Mouse (Mus musculus): ENCODE measurements around the gene Mettl2. TPM values are rescaled to one million over a fixed set of nuclear protein-coding genes. Genes with fewer than 3 reads are reported as not detected.

Mettl2 gene
- total and polyA plus RNA-seq, 3 experiments: 9.0 to 24.0 (median 18.9) TPM

DNA sequence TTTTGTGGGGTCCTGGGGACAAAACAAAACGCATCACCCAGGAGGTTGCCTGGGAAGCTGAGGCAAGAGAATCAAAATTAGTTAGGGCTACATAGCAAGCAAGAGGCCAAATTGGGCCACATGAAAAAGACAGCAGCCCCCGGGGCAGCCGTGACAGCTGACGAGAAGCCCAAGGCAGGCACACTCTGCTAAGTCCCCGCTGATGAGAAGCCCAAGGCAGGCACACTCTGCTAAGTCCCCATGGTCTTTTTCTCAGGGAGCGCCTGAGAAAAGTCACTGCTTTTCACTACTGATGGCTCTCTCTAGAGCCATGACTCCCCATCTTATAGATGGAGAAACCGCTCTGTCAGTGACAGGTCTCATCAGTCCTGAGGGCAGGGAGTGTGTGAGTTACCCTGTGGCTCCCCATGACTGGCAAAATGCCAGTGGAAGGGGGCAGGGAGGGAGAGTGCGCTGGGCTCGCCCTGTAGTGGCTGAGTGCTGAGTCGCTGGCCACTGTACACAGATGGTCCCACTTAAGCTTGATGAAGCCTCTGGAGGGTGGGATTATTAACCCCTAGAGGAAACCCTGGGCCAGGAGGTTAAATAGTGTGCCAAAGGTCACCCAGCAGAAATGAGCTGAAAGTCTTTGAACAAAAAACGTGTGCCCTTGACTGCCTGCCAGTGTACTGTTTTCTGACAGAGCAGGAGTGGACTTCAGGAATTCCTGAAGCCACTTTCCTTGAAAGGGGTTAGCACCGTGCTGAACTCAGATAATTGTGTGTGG, 27.0 kb downstream of the Mettl2 start:
- DNase-seq: peak; percentile 76

DNA sequence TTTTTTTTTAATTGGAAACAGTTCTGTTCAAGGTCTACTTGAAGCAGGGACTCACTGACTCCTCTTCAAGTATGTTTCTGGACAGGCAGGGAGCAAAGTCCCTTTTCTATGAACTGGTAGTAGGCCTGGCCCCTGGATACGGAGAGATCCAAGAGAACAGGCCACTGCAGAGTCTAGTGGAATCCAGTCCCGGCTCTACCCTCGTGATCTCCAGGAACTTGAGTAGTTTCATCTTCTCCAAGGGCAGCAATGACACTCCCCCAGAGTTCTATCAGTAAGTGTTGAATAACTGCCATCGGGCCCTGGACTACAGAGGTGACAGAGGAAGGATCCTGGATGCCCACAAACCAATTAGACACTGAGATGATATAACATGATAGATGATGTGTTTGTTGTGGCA, 29.7 kb downstream of the Mettl2 start:
- DNase-seq: no peak

DNA sequence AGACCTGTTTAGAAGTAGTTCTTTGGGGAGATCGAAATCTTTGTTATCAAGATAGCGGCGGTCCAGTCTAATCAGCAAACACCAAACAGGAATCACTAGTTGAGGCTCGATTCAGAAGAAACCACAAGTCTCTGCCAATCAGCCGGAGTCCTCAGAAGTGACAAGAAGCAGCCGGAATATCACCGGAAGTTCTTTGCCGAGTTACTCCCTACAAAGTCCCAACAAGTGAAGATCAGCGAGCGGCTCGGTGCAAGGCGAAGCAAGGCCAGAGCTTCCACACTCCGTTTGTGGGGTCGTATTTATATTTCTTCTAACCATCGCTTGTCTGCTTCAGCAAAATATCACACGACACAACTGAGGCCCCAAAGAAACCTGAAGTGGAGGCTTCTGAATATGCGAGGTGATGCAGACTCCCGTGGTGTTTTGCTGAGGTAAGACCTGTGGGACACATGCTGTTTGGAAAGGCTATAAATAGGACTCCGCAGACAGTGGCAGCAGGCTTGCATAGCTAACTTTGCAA, 30.6 kb downstream of the Mettl2 start:
- no peak for DNase-seq

DNA sequence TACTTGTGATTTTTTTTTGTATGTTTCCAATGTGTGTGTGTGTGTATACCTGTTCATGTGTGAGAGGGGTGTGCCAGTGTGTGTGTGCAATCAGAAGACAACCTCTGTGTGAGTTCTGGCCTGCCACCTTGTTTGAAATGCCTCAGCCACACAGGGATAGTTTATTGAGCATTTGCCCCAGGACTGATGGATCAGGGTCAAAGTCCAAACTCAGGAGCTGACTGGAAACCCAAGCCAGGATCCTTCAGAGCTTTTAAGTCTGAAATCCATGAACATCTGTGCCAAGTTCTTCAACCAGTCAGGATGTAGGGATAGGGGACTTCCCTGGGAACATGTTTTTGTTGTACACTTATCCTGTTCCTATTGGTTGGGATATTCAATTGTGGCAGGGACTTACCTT, 31.8 kb downstream of the Mettl2 start:
- no peak for DNase-seq

DNA sequence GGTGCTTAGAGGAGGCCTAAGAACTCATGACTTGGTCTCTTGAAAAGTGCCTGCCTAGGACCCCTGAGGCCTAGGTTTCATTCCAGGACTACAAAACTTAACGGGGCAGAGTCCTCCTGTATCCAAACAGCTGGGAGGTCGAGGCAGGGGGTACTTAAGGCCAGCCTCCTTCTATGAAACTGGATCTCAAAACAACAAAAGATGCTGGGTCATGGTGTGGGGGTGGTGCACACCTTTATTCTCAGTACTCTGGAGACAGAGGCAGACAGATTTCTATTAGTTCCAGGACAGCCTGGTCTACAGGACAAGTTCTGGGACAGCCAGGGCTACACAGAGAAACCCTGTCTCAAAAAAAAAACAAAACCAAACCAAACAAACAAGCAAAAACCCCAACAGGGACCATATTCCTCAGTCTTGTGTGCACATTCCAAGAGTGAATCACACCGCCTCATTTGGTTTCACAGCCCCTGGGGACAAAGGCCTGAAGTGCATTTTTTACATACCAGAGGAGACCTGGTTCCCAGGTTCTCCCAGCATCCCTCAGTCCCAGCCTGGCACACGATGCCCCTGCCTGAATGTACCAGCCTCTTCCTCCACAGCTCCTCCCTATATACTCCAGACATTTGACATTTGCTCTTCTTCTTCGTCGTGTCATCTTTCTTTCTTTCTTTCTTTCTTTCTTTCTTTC, 33.6 kb downstream of the Mettl2 start:
- DNase-seq: no peak

DNA sequence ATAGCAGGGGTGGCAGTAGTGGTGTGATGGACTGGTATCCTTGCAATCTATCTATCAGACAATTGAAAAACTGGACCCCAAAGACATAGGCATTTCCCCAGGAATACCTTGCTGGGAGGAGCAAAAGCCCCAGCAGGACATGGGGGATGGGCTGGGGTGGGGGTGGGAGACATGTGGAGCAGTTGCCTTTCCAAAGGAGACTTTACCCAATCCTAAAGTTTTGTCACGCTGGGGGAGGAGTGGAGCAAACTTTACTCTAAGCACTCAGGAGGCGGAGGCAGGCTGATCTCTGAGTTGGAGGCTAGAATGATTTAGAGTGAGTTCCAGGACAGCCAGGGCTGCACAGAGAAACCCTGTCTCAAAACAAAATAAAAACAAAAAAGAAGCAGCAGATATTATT, 35.2 kb downstream of the Mettl2 start:
- no peak for DNase-seq

DNA sequence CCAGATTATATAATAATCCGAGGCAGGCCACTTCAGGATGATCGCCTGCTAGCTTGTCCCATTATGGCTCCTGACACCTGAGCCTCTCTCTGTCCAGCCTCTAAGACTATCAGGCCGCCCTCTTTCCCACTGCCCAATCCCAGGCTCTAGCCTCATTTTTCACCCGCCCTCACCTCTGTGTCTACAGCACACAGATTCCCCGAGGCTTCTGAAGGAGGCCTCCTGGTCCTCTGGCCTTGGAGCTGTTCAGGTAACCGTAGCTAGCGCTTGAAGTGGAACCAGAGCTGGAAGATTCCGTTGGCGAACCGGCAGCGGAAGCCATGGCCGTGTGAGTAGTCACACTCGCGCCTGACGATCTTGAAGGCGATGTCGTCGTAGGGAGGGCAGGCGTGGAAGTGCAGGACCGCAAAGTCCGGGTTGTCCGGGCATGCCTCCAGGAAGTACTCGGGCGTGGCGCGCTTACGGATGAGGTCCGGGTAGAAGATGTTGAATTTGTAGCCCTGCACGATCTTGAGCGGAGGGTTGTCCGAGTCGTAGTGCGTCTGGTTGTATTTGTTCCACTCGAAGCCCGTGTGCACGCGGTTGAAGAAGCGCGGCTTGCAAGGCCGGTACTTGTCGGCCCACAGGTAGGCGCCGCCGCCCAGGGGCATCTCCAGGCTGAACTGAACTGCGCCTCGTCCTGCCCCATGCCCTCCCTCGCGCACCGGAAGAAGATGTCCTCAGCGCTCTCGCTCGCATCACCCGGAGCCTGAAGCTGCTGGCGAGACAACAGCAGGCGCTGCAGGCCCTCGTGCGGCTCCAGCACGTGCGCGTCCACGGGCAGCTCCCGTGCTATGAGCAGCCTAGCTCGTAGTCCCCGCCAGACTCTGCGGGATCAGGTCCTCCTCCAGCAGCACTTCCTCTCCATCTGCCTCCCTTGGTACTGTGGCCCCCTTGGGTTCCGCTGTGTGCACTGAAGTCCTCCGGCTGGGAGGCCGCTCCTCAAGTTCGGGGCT, 38.6 kb downstream of the Mettl2 start:
- DNase-seq: no peak

DNA sequence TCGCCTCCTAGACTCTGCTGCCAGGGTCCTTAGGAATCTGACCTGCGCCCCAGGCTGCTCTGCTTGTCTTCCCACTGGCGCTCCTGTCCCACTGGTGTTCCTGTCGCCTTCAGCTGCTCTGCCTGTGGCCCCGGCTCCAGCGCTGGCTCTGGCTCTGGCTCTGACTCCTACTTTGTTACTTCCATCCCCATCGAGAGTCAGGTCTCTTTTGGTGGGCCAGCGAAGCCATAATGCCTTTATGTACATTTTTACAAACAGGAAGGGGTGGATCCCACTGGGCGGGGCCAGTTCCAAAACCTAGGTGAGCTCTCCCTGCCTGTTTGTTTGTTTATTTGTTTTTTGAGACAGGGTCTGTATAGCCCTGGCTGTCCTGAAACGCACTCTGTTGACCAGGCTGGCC, 40.6 kb downstream of the Mettl2 start:
- DNase-seq: no peak

DNA sequence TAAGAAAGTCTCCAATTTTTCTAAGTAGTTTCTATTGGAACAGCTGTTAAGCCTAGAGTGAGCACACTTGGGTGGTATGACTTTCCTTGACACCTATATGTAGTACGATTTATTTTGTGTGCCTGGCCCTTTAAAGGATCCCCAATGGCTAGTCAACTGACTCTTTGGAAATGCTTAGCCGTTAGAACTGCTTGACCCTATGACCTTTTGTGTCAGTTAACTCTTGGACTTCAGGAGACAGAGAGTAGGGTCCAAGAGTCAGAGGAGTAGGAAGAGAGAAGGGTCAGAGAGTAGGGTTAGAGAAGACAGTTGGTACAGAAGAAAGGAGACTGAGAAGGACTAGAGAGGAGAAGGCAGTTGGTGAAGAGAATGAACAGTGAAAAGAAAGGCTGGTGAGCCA, 52.3 kb downstream of the Mettl2 start, which contains the start of gene Tlk2:
TSS of gene Tlk2 (plus strand) at position 292 of the 400 bp plus-strand sequence.
- no peak for DNase-seq

DNA sequence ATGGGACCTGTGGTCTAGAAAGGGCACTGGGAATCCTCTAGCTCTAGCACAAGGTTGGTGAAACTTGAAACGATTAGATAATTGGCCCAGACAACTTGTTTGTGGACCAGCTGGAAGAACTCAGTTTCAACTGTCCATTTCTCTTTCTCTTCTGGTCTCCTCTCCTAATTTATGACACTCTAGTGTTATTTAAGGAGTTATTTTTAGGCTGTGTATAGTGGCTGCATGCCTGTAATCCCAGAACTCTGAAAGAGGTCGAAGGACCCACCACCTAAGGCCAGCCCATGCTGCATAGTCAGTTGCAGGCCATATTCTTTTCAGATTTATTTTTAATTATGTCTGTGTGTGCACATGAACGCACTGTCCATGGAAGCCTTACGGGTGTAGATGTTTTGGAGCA, 53.3 kb downstream of the Mettl2 start:
- no peak for DNase-seq

DNA sequence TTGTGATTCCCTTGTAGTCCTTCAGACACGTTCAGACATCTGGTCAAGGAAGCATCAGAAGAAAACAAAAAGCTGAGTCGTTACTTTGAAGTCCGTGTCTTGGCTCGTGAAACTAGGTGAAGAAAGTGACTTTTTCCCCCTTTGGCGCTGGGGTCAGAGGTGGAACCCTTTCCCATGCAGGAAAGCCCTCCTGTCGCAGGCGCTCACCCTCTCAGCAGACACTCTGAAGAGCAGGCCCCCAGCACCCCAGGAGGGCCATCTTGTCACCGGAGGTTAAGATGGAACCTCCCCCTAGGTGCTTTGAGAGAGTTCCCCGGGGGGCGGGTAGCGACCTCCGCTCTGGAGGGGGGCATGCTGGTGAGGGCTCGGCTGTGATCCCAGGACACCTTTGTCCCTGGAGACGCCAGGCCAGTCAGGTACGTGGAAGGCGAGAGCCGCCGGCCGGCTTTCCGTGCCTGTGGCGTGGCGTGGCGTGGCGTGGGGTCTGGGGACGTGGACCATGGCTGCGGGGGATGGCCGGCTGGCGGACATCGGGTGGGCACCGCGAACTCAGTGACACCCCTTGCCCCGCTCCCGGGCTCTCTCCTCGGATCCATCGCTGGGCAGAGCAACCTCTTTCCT, 54.4 kb downstream of the Mettl2 start:
- peak; percentile 59 for DNase-seq

DNA sequence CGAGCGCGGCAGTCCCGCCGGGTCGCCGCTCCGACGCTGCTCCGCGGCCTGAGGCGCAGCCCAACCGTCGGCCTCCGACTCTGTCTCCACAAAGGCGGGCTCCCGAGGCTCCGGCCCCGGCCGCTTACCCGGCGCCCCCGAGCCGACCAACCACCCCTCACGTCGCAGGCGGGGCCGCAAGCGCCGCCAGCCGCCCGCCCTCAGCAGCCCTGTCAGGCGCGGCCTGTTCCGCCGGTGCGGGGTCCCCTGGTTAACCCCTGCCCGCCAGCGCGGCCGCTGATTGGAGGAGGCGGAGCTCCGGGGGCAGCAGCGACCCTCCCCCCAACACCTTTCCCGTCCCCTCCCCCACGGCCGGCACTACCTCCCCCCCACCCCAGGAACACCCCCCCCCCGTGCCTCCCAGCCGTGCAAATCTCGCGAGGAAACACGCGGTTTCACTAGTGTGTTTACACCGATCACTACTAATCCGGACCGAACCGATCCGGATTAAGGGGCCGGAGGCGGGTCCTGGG, 55.0 kb downstream of the Mettl2 start:
- peak; percentile 95 for DNase-seq

DNA sequence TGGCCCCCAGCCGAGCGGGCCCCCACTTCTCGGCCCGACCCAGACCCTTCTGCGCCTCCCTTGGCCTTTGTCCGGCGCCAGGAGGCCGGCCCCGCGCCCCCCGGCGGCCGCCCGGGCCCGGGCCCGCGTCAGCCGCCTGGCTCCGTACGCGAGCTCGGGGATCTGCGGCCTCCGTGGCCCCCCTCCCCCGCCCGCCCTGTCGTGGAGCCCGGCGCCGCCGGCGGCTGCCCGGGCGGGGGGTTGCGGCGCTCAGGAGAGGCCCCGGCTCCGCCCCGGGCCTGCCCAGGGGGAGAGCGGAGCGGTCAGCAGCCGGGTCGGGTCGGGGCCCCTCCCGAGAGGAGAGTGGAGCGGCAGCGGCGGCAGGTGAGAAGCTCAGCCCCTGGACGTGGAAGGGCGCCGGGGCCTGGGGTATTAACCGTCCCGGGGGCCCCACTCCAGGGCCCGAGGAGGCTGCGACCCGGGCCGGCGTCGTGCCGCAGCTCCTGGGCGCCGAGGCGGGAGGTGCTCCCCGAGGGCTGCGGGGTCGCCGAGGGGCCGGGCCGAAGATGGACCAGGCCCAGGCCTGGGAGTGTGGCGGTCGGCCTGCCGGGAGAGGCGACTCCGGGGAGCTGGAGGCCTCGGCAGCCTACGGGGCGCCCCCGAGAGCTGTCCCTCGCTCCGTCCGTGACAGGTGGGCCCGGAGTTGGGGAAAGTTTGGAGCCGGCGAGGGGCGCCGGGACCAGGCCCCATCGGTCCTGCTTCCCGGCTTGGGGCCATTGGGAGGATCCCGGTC, 55.6 kb downstream of the Mettl2 start:
- peak; percentile 77 for DNase-seq

DNA sequence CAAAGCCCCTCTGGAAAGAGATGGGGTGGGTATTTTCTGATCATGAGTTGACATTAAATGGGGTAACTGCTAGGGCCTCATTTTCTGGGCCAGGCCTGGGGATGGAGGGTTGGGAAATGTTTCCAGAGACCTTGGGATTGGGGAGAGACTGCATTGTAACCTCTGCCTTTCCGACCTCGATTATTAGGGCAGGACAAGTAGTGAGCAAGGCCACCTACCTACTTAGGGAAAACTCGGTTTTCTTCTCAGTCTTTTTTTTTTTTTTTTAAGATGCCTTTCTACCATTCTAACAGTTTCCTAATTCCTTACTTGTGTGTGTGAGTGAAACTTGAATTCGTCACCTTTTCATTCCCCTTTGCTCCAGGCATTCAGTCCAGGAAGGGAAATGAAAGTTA, 56.2 kb downstream of the Mettl2 start:
- DNase-seq: no peak

DNA sequence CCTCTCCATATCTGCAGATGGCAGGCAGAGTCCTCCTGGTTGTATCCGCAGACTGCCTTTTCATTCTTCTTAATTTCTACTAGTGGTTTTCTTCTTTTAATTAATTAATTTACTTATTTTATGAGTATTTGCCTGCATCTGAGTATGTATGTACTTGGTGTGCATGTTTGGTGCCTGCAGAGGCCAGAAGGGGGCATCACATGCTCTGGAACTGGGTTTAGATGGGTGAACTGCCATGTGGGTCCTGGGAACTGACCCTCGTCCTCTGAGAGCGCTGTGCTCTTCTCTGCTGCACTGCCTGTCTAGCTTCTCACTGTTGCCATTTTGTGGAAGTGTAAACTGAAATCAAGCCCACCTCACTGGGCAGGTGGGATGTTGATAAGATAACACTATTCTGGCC, 58.5 kb downstream of the Mettl2 start:
- DNase-seq: no peak

Other genes with a start within 250 kb of the Mettl2 start
- gene Efcab3, start 62.8 kb upstream of the Mettl2 start, total RNA-seq (2021): 1 to 10 TPM in 1 of 2 experiments, not detected in 1; 1.2 TPM
- not detected in 2 replicates for gene Efcab3, start 62.8 kb upstream of the Mettl2 start, polyA plus RNA-seq (2012; rRNA removed)
- not detected for gene Gm10842, start 20.5 kb downstream of the Mettl2 start, total RNA-seq (2021)
- not detected in 2 replicates for gene Gm10842, start 20.5 kb downstream of the Mettl2 start, polyA plus RNA-seq (2012; rRNA removed)
- gene Tlk2, start 52.4 kb downstream of the Mettl2 start, total RNA-seq (2021): 10 to 100 TPM; 44.6 to 68.5 TPM
- 7.1 and 10.9 TPM in 2 replicates for gene Tlk2, start 52.4 kb downstream of the Mettl2 start, polyA plus RNA-seq (2012; rRNA removed)
- 10 to 100 TPM; 17.0 to 24.9 TPM for gene Mrc2, start 166.2 kb downstream of the Mettl2 start, total RNA-seq (2021)
- 30.2 and 35.7 TPM in 2 replicates for gene Mrc2, start 166.2 kb downstream of the Mettl2 start, polyA plus RNA-seq (2012; rRNA removed)

Data from adrenal gland, adult 2 months (tissue).